In the genomic region with DNA sequence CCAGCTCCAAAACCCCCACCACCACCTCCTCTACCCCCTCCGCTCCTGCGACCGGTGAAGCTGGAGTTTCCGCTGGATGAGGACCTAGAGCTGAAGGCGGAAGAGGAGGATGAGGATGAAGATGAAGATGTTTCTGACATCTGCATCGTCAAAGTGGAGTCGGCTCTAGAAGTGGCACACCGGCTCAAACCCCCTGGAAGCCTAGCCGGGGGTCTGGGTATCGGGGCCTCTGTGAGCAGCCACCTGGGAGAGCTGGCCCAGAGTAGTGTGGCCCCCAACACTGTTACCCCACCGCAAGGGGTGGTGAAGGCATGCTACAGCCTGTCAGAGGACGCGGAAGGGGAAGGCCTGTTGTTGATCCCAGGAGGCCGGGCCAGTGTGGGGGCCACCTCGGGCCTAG, we compare ENCODE assay signal across 10 mouse cellular contexts. TPM values are rescaled to one million over a fixed set of nuclear protein-coding genes. Genes with fewer than 3 reads are reported as not detected.
DNase-seq lines count a peak whose midpoint lies in the region; ATAC-seq and TF ChIP-seq lines count a peak whose summit lies in the region.
"Had no signal": no experiment of that assay in that cellular context is flagged by ENCODE, and none has a peak within 500 bp of the region (broad histone marks: within the 10 kb centered on the region; RNA-seq: fewer than 3 reads in every experiment).

No protein-coding gene starts in this region.

- peaks cover 21% of the 10 kb centered on the region for H3K4me1 ChIP-seq in heart, postnatal 0 days (ENCODE audit: control insufficient read depth, insufficient read depth)
- peaks cover 5% of the 10 kb centered on the region for H3K4me1 ChIP-seq in heart, adult 2 months (ENCODE audit: control insufficient read depth, insufficient read depth, low read length)
- peaks cover 56% of the 10 kb centered on the region for H3K4me1 ChIP-seq in G1E (ENCODE audit: insufficient read depth, low read depth, low read length)
- H3K4me1 ChIP-seq in forebrain, embryonic 16.5 days (replicated peaks; ENCODE audit: control insufficient read depth, insufficient read depth, low read length): peaks cover 44% of the 10 kb centered on the region
- peaks cover 28% of the 10 kb centered on the region for H3K4me1 ChIP-seq in liver, postnatal 0 days (ENCODE audit: insufficient read depth)

- WGBS in heart, postnatal 0 days: 91% methylated on average over 15 of the region's 15 CpGs
- 95% methylated on average over 15 of the region's 15 CpGs for WGBS in heart, adult 2 months
- 86% methylated on average over 15 of the region's 15 CpGs for WGBS in forebrain, embryonic 16.5 days
- 92% methylated on average over 15 of the region's 15 CpGs for WGBS in liver, postnatal 0 days (ENCODE audit: insufficient replicate concordance)

- DNase-seq in heart, postnatal 0 days (ENCODE audit: low spot score): no peak
- DNase-seq in heart, adult 2 months: no peak
- no peak for DNase-seq in G1E (ENCODE audit: low spot score)
- DNase-seq in liver, postnatal 0 days: no peak
- DNase-seq in cerebellum, adult 18-20 months: no peak
- DNase-seq in urinary bladder, postnatal 10 days (ENCODE audit: low spot score): no peak

- no peak for TF ChIP-seq POLR2A in heart, adult 2 months (IDR thresholded peaks at IDR 0.05; ENCODE audit: insufficient read depth, low read depth, low read length)

- no peak for TF ChIP-seq CTCF in heart, postnatal 0 days (IDR thresholded peaks at IDR 0.05; ENCODE audit: low read depth)
- no peak for TF ChIP-seq CTCF in heart, adult 2 months (IDR thresholded peaks at IDR 0.05)
- no peak for TF ChIP-seq CTCF in G1E (IDR thresholded peaks at IDR 0.05; ENCODE audit: low read depth, low read length)
- TF ChIP-seq CTCF in liver, postnatal 0 days (IDR thresholded peaks at IDR 0.05; ENCODE audit: low read depth): no peak

- no peaks in the 10 kb centered on the region for H3K36me3 ChIP-seq in heart, postnatal 0 days (replicated peaks; ENCODE audit: control insufficient read depth, insufficient read depth, low read length)
- H3K36me3 ChIP-seq in heart, adult 2 months (ENCODE audit: control insufficient read depth, insufficient read depth, low read length): no peaks in the 10 kb centered on the region
- H3K36me3 ChIP-seq in G1E (replicated peaks): peaks cover 20% of the 10 kb centered on the region
- peaks cover 5% of the 10 kb centered on the region for H3K36me3 ChIP-seq in forebrain, embryonic 16.5 days (ENCODE audit: control insufficient read depth, insufficient read depth)
- no peaks in the 10 kb centered on the region for H3K36me3 ChIP-seq in liver, postnatal 0 days (replicated peaks; ENCODE audit: insufficient read depth, low read length)

- no peak overlapping the region for H3K4me2 ChIP-seq in heart, postnatal 0 days (ENCODE audit: low read depth, low read length)
- peak overlapping the region; percentile 69 for H3K4me2 ChIP-seq in forebrain, embryonic 16.5 days (ENCODE audit: low read length)
- 0 out of 2 replicates have a peak overlapping the region, but pooled peaks have one; percentile 98 for H3K4me2 ChIP-seq in liver, postnatal 0 days (ENCODE audit: low read depth, low read length)

- H3K4me3 ChIP-seq in heart, postnatal 0 days (ENCODE audit: low read depth, low read length): no peak overlapping the region
- H3K4me3 ChIP-seq in heart, adult 2 months: no peak overlapping the region
- peak overlapping the region; percentile 81; the same call in 1 of the 2 replicates for H3K4me3 ChIP-seq in G1E (ENCODE audit: low read depth, low read length)
- peak overlapping the region; percentile 55 for H3K4me3 ChIP-seq in forebrain, embryonic 16.5 days (replicated peaks; ENCODE audit: low read length)
- no peak overlapping the region for H3K4me3 ChIP-seq in liver, postnatal 0 days (ENCODE audit: low read depth, low read length)

- no peaks in the 10 kb centered on the region for H3K9me3 ChIP-seq in heart, postnatal 0 days (replicated peaks; ENCODE audit: control insufficient read depth, low read length)
- H3K9me3 ChIP-seq in G1E (replicated peaks): no peaks in the 10 kb centered on the region; the same call in 1 of the 2 replicates
- H3K9me3 ChIP-seq in forebrain, embryonic 16.5 days (ENCODE audit: control insufficient read depth, low read length): no peaks in the 10 kb centered on the region
- H3K9me3 ChIP-seq in liver, postnatal 0 days (ENCODE audit: low read length): no peaks in the 10 kb centered on the region; the same call in 1 of the 2 replicates

- no peak overlapping the region for H3K9ac ChIP-seq in heart, postnatal 0 days (replicated peaks; ENCODE audit: low read depth, low read length)
- H3K9ac ChIP-seq in heart, adult 2 months (ENCODE audit: low read depth, low read length): no peak overlapping the region
- H3K9ac ChIP-seq in forebrain, embryonic 16.5 days (replicated peaks; ENCODE audit: low read depth, low read length): peak overlapping the region; percentile 93
- no peak overlapping the region for H3K9ac ChIP-seq in liver, postnatal 0 days (replicated peaks)

- intact Hi-C loops in heart, adult 2 months (cut with DNase I): no loop called here

- TF ChIP-seq EP300 in heart, postnatal 0 days (IDR thresholded peaks at IDR 0.05; ENCODE audit: low read depth): no peak
- TF ChIP-seq EP300 in heart, adult 2 months (IDR thresholded peaks at IDR 0.05; ENCODE audit: insufficient read depth, low read depth, low read length): no peak
- no peak for TF ChIP-seq EP300 in liver, postnatal 0 days (IDR thresholded peaks at IDR 0.05; ENCODE audit: low read depth)

- ATAC-seq in heart, postnatal 0 days (ENCODE audit: insufficient read depth, low read depth): no peak
- ATAC-seq in G1E (ENCODE audit: extremely low read depth, insufficient number of reproducible peaks, low FRiP score, poor library complexity, severe bottlenecking): no peak
- no peak for ATAC-seq in forebrain, embryonic 16.5 days
- ATAC-seq in liver, postnatal 0 days: no peak
- no peak for ATAC-seq in monocyte, adult 5-6 weeks (replicated peaks; ENCODE audit: insufficient number of reproducible peaks, low FRiP score, low TSS enrichment, poor library complexity, severe bottlenecking)
- ATAC-seq: lung, postnatal 0 days had no signal

- H3K27ac ChIP-seq in heart, postnatal 0 days (ENCODE audit: low read depth): 0 out of 2 replicates have a peak overlapping the region, but pooled peaks have one; percentile 80
- H3K27ac ChIP-seq in heart, adult 2 months: no peak overlapping the region
- peak overlapping the region; percentile 92 for H3K27ac ChIP-seq in forebrain, embryonic 16.5 days (ENCODE audit: low read length)
- no peak overlapping the region for H3K27ac ChIP-seq in liver, postnatal 0 days (ENCODE audit: low read depth)

- H3K27me3 ChIP-seq in heart, postnatal 0 days (ENCODE audit: control insufficient read depth, insufficient read depth, low read length): no peaks in the 10 kb centered on the region
- no peaks in the 10 kb centered on the region for H3K27me3 ChIP-seq in heart, adult 2 months (ENCODE audit: control insufficient read depth, insufficient read depth, low read length)
- no peaks in the 10 kb centered on the region for H3K27me3 ChIP-seq in G1E (ENCODE audit: insufficient read depth, low read length)
- H3K27me3 ChIP-seq in forebrain, embryonic 16.5 days (replicated peaks; ENCODE audit: control insufficient read depth, insufficient read depth, low read length): no peaks in the 10 kb centered on the region
- no peaks in the 10 kb centered on the region for H3K27me3 ChIP-seq in liver, postnatal 0 days (ENCODE audit: insufficient read depth, low read length)

- no peaks in the 10 kb centered on the region for H3K79me2 ChIP-seq in heart, adult 2 months (replicated peaks; ENCODE audit: control insufficient read depth, insufficient read depth, low read length)

RNA-seq across cellular contexts. Expression of a gene that starts 2.3 kb away (rescaled TPM):
- total RNA-seq in heart, postnatal 0 days (2014; rRNA removed; ENCODE audit: low replicate concordance): 4.5 and 7.1 TPM in 2 replicates
- polyA plus RNA-seq in heart, postnatal 0 days (2015; fragmentation: Nextera tagmentation; extraction: Ambion mirVana): 2.9 and 3.3 TPM in 2 replicates
- 1 to 10 TPM; 1.8 to 3.1 TPM for total RNA-seq in heart, adult 2 months (2021)
- polyA plus RNA-seq in heart, adult 2 months (2012; rRNA removed): 4.5 and 8.1 TPM in 2 replicates
- total RNA-seq in G1E (2014; fragmentation: Nextera tagmentation): 22.2 and 25.9 TPM in 2 replicates
- 1.4 and 2.5 TPM in 2 replicates for total RNA-seq in G1E (2017)
- 1.2 and 2.3 TPM in 2 replicates for polyA plus RNA-seq in G1E (2012)
- polyA plus RNA-seq in forebrain, embryonic 16.5 days (2015; fragmentation: Nextera tagmentation; extraction: Ambion mirVana): 1.6 and 1.7 TPM in 2 replicates
- polyA plus RNA-seq in liver, postnatal 0 days (2015; fragmentation: Nextera tagmentation; extraction: Ambion mirVana): 35.7 and 37.3 TPM in 2 replicates
- total RNA-seq in monocyte, adult 5-6 weeks (2017): not detected in 3 replicates

RNA-seq across cellular contexts. Expression of a gene that starts 2.5 kb away (rescaled TPM):
- total RNA-seq in heart, postnatal 0 days (2014; rRNA removed; ENCODE audit: low replicate concordance): 80.3 and 95.8 TPM in 2 replicates
- polyA plus RNA-seq in heart, postnatal 0 days (2015; fragmentation: Nextera tagmentation; extraction: Ambion mirVana): 17.5 and 17.6 TPM in 2 replicates
- total RNA-seq in heart, adult 2 months (2021): 10 to 100 TPM; 38.0 to 42.6 TPM
- polyA plus RNA-seq in heart, adult 2 months (2012; rRNA removed): 61.6 and 64.0 TPM in 2 replicates
- total RNA-seq in G1E (2014; fragmentation: Nextera tagmentation) (123 and 126 TPM in 2 replicates), G1E (2017) (94.4 and 108 TPM in 2 replicates)
- 346 and 451 TPM in 2 replicates for polyA plus RNA-seq in G1E (2012)
- polyA plus RNA-seq in forebrain, embryonic 16.5 days (2015; fragmentation: Nextera tagmentation; extraction: Ambion mirVana): 107 and 121 TPM in 2 replicates
- 11.1 TPM in 2 replicates for polyA plus RNA-seq in liver, postnatal 0 days (2015; fragmentation: Nextera tagmentation; extraction: Ambion mirVana)
- total RNA-seq in monocyte, adult 5-6 weeks (2017): 92.4 to 105 TPM (median 102 TPM) in 3 replicates

RNA-seq across cellular contexts. Expression of a gene that starts 13.9 kb away (rescaled TPM):
- not detected in 2 replicates for total RNA-seq in heart, postnatal 0 days (2014; rRNA removed; ENCODE audit: low replicate concordance)
- not detected in 2 replicates for polyA plus RNA-seq in heart, postnatal 0 days (2015; fragmentation: Nextera tagmentation; extraction: Ambion mirVana)
- total RNA-seq in heart, adult 2 months (2021): not detected
- not detected in 2 replicates for polyA plus RNA-seq in heart, adult 2 months (2012; rRNA removed)
- total RNA-seq in G1E (2014; fragmentation: Nextera tagmentation) (not detected in 2 replicates), G1E (2017) (not detected in 2 replicates)
- not detected in 2 replicates for polyA plus RNA-seq in G1E (2012)
- polyA plus RNA-seq in forebrain, embryonic 16.5 days (2015; fragmentation: Nextera tagmentation; extraction: Ambion mirVana): 0.29 TPM in 1 of 2 replicates, not detected in the other
- polyA plus RNA-seq in liver, postnatal 0 days (2015; fragmentation: Nextera tagmentation; extraction: Ambion mirVana): 0.25 TPM in 1 of 2 replicates, not detected in the other
- not detected in 3 replicates for total RNA-seq in monocyte, adult 5-6 weeks (2017)
- total RNA-seq: gastrocnemius, postnatal 4 days had no signal
- polyA plus RNA-seq: lung, postnatal 0 days had no signal

RNA-seq across cellular contexts. Expression of a gene that starts 16.4 kb away (rescaled TPM):
- 6.1 and 7.6 TPM in 2 replicates for total RNA-seq in heart, postnatal 0 days (2014; rRNA removed; ENCODE audit: low replicate concordance)
- polyA plus RNA-seq in heart, postnatal 0 days (2015; fragmentation: Nextera tagmentation; extraction: Ambion mirVana): 0.63 and 0.93 TPM in 2 replicates
- 1 to 10 TPM; 7.9 to 9.0 TPM for total RNA-seq in heart, adult 2 months (2021)
- polyA plus RNA-seq in heart, adult 2 months (2012; rRNA removed): 10.0 and 11.0 TPM in 2 replicates
- total RNA-seq in G1E (2014; fragmentation: Nextera tagmentation): 5.4 and 6.1 TPM in 2 replicates
- total RNA-seq in G1E (2017): 3.1 and 4.4 TPM in 2 replicates
- 20.4 and 22.7 TPM in 2 replicates for polyA plus RNA-seq in G1E (2012)
- 7.1 and 8.0 TPM in 2 replicates for polyA plus RNA-seq in forebrain, embryonic 16.5 days (2015; fragmentation: Nextera tagmentation; extraction: Ambion mirVana)
- 0.33 and 0.46 TPM in 2 replicates for polyA plus RNA-seq in liver, postnatal 0 days (2015; fragmentation: Nextera tagmentation; extraction: Ambion mirVana)
- total RNA-seq in monocyte, adult 5-6 weeks (2017): 0.57 to 1.7 TPM (median 1.6 TPM) in 3 replicates

RNA-seq across cellular contexts. Expression of a gene that starts 18.5 kb away (rescaled TPM):
- total RNA-seq in heart, postnatal 0 days (2014; rRNA removed; ENCODE audit: low replicate concordance): not detected in 2 replicates
- polyA plus RNA-seq in heart, postnatal 0 days (2015; fragmentation: Nextera tagmentation; extraction: Ambion mirVana): 0.29 TPM in 1 of 2 replicates, not detected in the other
- total RNA-seq in heart, adult 2 months (2021): not detected
- 1.1 TPM in 1 of 2 replicates, not detected in the other for polyA plus RNA-seq in heart, adult 2 months (2012; rRNA removed)
- not detected in 2 replicates for total RNA-seq in G1E (2014; fragmentation: Nextera tagmentation)
- total RNA-seq in G1E (2017): 0.06 TPM in 1 of 2 replicates, not detected in the other
- not detected in 2 replicates for polyA plus RNA-seq in G1E (2012)
- 0.09 TPM in 1 of 2 replicates, not detected in the other for polyA plus RNA-seq in forebrain, embryonic 16.5 days (2015; fragmentation: Nextera tagmentation; extraction: Ambion mirVana)
- polyA plus RNA-seq in liver, postnatal 0 days (2015; fragmentation: Nextera tagmentation; extraction: Ambion mirVana): 3.5 and 3.6 TPM in 2 replicates
- not detected in 3 replicates for total RNA-seq in monocyte, adult 5-6 weeks (2017)
- total RNA-seq: gastrocnemius, postnatal 4 days had no signal

Comparison
In these comparisons a context has a peak if more than half of its experiments do, and no peak if none do; other contexts are left out.
1. H3K27ac ChIP-seq: peak in heart, postnatal 0 days (single experiment) and forebrain, embryonic 16.5 days (single experiment); none in heart, adult 2 months (single experiment) and liver, postnatal 0 days (single experiment).
2. H3K4me3 ChIP-seq: peak in G1E (single experiment) and forebrain, embryonic 16.5 days (single experiment); none in heart, postnatal 0 days (single experiment), heart, adult 2 months (single experiment) and liver, postnatal 0 days (single experiment).